Mouse (Mus musculus): ENCODE data around the gene Bag6. TPM values are rescaled to one million over a fixed set of nuclear protein-coding genes. Genes with fewer than 3 reads are reported as not detected.
A peak's percentile ranks its signal among the peaks of the same experiment; 100 is the strongest.

The Bag6 gene
- polyA plus RNA-seq, 1 experiment from 2014 or later: 117 TPM

- WGBS: 23% methylated on average over 13 of the region's 13 CpGs
- Histone ChIP-seq H3K4me1 (replicated peaks; ENCODE audit: control insufficient read depth, insufficient read depth, low read length) (no peaks in the 10 kb centered on the region), H3K4me3 (ENCODE audit: low read depth, low read length) (peak overlapping the region; percentile 12; the same call in 1 of the 2 replicates), H3K36me3 (ENCODE audit: control insufficient read depth, insufficient read depth, low read length) (peaks cover 2% of the 10 kb centered on the region; the same call in 1 of the 2 replicates), H3K27me3 (ENCODE audit: control insufficient read depth, insufficient read depth, low read length) (no peaks in the 10 kb centered on the region), H3K27ac (ENCODE audit: low read depth, low read length) (no peak overlapping the region), H3K4me2 (replicated peaks; ENCODE audit: low read depth, low read length) (0 out of 2 replicates have a peak overlapping the region, but pooled peaks have one; percentile 20), H3K9me3 (ENCODE audit: control insufficient read depth, low read length) (no peaks in the 10 kb centered on the region), H3K9ac (ENCODE audit: low read depth, low read length) (peak overlapping the region; percentile 60)
- peak; percentile 56 for DNase-seq (ENCODE audit: low spot score)
- ATAC-seq (ENCODE audit: low FRiP score): peak; percentile 30; the same call in 1 of the 2 replicates
Measured at GRCm38 (mm10) chr17:35105740-35106389, 29.1 kb upstream of the Bag6 start.

DNA sequence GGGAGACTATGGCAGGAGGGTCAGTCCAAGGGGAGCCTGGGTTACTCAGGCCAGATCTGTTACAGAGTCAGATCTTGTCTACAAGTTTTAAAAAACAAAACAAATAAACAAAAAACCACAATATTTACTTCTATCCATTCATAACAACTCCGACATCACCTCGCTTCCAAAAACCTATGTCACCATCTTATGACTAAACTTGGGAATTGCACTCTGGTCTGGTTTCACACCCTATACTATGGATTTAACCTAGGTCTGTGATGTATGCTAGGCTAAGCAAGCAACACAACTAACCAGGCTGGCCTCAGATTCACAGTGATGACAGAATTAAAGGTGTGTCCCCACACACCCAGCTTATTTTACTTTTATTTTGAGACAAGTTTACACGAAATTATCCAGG is 28.5 kb upstream of the Bag6 start:
- Histone ChIP-seq H3K9me3 (ENCODE audit: control insufficient read depth, low read length) (no peaks in the 10 kb centered on the region), H3K4me2 (replicated peaks; ENCODE audit: low read depth, low read length) (no peak overlapping the region), H3K27ac (ENCODE audit: low read depth, low read length) (no peak overlapping the region), H3K4me1 (replicated peaks; ENCODE audit: control insufficient read depth, insufficient read depth, low read length) (no peaks in the 10 kb centered on the region), H3K27me3 (ENCODE audit: control insufficient read depth, insufficient read depth, low read length) (no peaks in the 10 kb centered on the region), H3K9ac (ENCODE audit: low read depth, low read length) (peak overlapping the region; percentile 60; the same call in 1 of the 2 replicates), H3K4me3 (ENCODE audit: low read depth, low read length) (peak overlapping the region; percentile 12; the same call in 1 of the 2 replicates), H3K36me3 (ENCODE audit: control insufficient read depth, insufficient read depth, low read length) (peaks cover 2% of the 10 kb centered on the region; the same call in 1 of the 2 replicates)
- WGBS: 58% methylated on average over 3 of the region's 3 CpGs
- no peak for DNase-seq (ENCODE audit: low spot score)
- ATAC-seq (ENCODE audit: low FRiP score): no peak; the same call in 1 of the 2 replicates

- Histone ChIP-seq H3K4me3 (ENCODE audit: low read depth, low read length) (no peak within 1 kb of the TSS), H3K9me3 (ENCODE audit: control insufficient read depth, low read length) (no peaks in the 10 kb centered on the region), H3K4me2 (replicated peaks; ENCODE audit: low read depth, low read length) (no peak within 1 kb of the TSS), H3K27ac (ENCODE audit: low read depth, low read length) (no peak within 1 kb of the TSS), H3K27me3 (ENCODE audit: control insufficient read depth, insufficient read depth, low read length) (no peaks in the 10 kb centered on the region), H3K9ac (ENCODE audit: low read depth, low read length) (no peak within 1 kb of the TSS), H3K36me3 (ENCODE audit: control insufficient read depth, insufficient read depth, low read length) (no peaks in the 10 kb centered on the region), H3K4me1 (replicated peaks; ENCODE audit: control insufficient read depth, insufficient read depth, low read length) (no peaks in the 10 kb centered on the region)
- DNase-seq (ENCODE audit: low spot score) (no peak), ATAC-seq (ENCODE audit: low FRiP score) (no peak)
- 89% methylated on average over 6 of the region's 6 CpGs for WGBS
Measured at GRCm38 (mm10) chr17:35108097-35108496, 26.9 kb upstream of the Bag6 start, which contains the start of gene Ly6g5c. Gene Ly6g5c, plus strand, starts transcription at chr17:35108279.

DNA sequence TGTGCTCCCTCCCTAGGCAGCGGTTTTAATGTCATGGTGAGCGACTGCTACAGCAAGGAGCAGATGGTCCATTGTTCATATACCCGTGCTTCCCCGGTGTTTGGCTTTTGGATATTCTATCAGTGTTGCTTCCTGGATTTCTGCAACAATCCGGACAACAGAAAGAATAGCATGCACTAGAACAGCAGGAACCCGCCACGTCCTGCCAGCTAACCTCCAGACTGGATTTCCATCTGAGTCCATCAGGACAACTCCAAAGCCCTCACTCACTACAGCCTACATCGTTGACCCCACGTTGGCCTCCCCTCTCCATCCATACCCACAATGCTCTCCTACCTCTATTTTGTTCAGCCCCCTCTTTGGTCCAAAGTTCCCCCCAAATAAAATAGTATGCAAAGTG is 23.2 kb upstream of the Bag6 start:
- ATAC-seq (ENCODE audit: low FRiP score) (no peak), DNase-seq (ENCODE audit: low spot score) (no peak)
- Histone ChIP-seq H3K27ac (ENCODE audit: low read depth, low read length) (no peak overlapping the region), H3K36me3 (ENCODE audit: control insufficient read depth, insufficient read depth, low read length) (peaks cover 6% of the 10 kb centered on the region; the same call in 1 of the 2 replicates), H3K27me3 (ENCODE audit: control insufficient read depth, insufficient read depth, low read length) (no peaks in the 10 kb centered on the region), H3K9me3 (ENCODE audit: control insufficient read depth, low read length) (no peaks in the 10 kb centered on the region), H3K4me2 (replicated peaks; ENCODE audit: low read depth, low read length) (no peak overlapping the region), H3K4me3 (ENCODE audit: low read depth, low read length) (no peak overlapping the region), H3K4me1 (replicated peaks; ENCODE audit: control insufficient read depth, insufficient read depth, low read length) (no peaks in the 10 kb centered on the region), H3K9ac (ENCODE audit: low read depth, low read length) (no peak overlapping the region)
- 74% methylated on average over 9 of the region's 9 CpGs for WGBS

- DNase-seq (ENCODE audit: low spot score) (peak; percentile 18), ATAC-seq (ENCODE audit: low FRiP score) (no peak)
- H3K4me3 ChIP-seq (ENCODE audit: low read depth, low read length): no peak within 1 kb of the TSS
- peaks cover 11% of the 10 kb centered on the region; the same call in 1 of the 2 replicates for H3K36me3 ChIP-seq (ENCODE audit: control insufficient read depth, insufficient read depth, low read length)
- no peak within 1 kb of the TSS for H3K27ac ChIP-seq (ENCODE audit: low read depth, low read length)
- no peak within 1 kb of the TSS for H3K4me2 ChIP-seq (replicated peaks; ENCODE audit: low read depth, low read length)
- H3K4me1 ChIP-seq (replicated peaks; ENCODE audit: control insufficient read depth, insufficient read depth, low read length): no peaks in the 10 kb centered on the region; the same call in 1 of the 2 replicates
- no peaks in the 10 kb centered on the region for H3K27me3 ChIP-seq (ENCODE audit: control insufficient read depth, insufficient read depth, low read length)
- no peaks in the 10 kb centered on the region for H3K9me3 ChIP-seq (ENCODE audit: control insufficient read depth, low read length)
- no peak within 1 kb of the TSS for H3K9ac ChIP-seq (ENCODE audit: low read depth, low read length)
- 87% methylated on average over 8 of the region's 8 CpGs for WGBS
Measured at GRCm38 (mm10) chr17:35115046-35116019, 19.6 kb upstream of the Bag6 start, which contains the start of gene Ly6g5b. Gene Ly6g5b, minus strand, starts transcription at chr17:35115428.

- Histone ChIP-seq H3K27ac (ENCODE audit: low read depth, low read length) (peak overlapping the region; percentile 54), H3K4me2 (replicated peaks; ENCODE audit: low read depth, low read length) (peak overlapping the region; percentile 97), H3K27me3 (ENCODE audit: control insufficient read depth, insufficient read depth, low read length) (no peaks in the 10 kb centered on the region), H3K9me3 (ENCODE audit: control insufficient read depth, low read length) (no peaks in the 10 kb centered on the region), H3K9ac (ENCODE audit: low read depth, low read length) (peak overlapping the region; percentile 94), H3K4me3 (ENCODE audit: low read depth, low read length) (peak overlapping the region; percentile 97), H3K36me3 (ENCODE audit: control insufficient read depth, insufficient read depth, low read length) (peaks cover 9% of the 10 kb centered on the region; the same call in 1 of the 2 replicates), H3K4me1 (replicated peaks; ENCODE audit: control insufficient read depth, insufficient read depth, low read length) (no peaks in the 10 kb centered on the region; the same call in 1 of the 2 replicates)
- ATAC-seq (ENCODE audit: low FRiP score): no peak; the same call in 1 of the 2 replicates
- DNase-seq (ENCODE audit: low spot score): no peak
- under 1% methylated on average over 33 of the region's 33 CpGs for WGBS
Measured at GRCm38 (mm10) chr17:35120745-35121142, 14.2 kb upstream of the Bag6 start.

DNA sequence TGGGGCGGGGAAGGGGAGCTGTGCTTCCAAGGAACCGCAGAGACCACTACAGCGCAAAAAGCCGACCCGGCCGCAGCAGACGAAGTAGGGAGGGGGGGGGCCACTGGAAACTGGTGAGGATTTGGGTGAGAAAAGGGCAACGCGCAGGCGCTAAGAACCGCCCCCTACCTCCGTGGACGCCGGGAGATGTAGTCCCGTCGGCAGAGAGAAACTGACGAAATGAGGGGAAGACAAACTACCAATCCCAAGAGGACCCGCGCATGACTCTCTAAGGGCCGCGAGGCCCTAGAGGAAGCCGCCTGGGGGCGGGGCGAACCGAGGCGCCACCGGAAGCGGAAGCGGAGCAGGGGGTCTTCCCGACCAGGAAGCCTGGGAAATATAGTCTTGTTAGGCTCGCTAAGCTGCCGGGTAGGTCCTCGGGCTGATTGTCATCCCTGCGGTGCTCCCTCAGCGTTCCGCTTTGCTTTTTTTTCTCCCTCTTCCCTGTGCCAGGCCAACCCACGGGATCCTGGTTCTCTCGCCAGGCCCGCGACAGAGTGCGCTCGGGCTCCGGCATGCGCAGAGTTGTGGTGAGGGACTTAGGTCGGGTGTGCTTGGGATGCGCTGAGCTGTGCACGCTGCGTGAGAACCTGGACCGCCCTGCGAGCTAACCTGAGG is 13.7 kb upstream of the Bag6 start, which contains the start of gene Gpank1:
Gene Gpank1 (plus strand): TSS at position 313 of the 657 bp plus-strand sequence.
- Histone ChIP-seq H3K27me3 (ENCODE audit: control insufficient read depth, insufficient read depth, low read length) (no peaks in the 10 kb centered on the region), H3K4me3 (ENCODE audit: low read depth, low read length) (peak within 1 kb of the TSS; percentile 97), H3K27ac (ENCODE audit: low read depth, low read length) (peak within 1 kb of the TSS; percentile 85), H3K4me1 (replicated peaks; ENCODE audit: control insufficient read depth, insufficient read depth, low read length) (no peaks in the 10 kb centered on the region; the same call in 1 of the 2 replicates), H3K4me2 (replicated peaks; ENCODE audit: low read depth, low read length) (peak within 1 kb of the TSS; percentile 97), H3K9ac (ENCODE audit: low read depth, low read length) (peak within 1 kb of the TSS; percentile 94), H3K36me3 (ENCODE audit: control insufficient read depth, insufficient read depth, low read length) (peaks cover 8% of the 10 kb centered on the region; the same call in 1 of the 2 replicates), H3K9me3 (ENCODE audit: control insufficient read depth, low read length) (no peaks in the 10 kb centered on the region)
- peak; percentile 96 for ATAC-seq (ENCODE audit: low FRiP score)
- WGBS: under 1% methylated on average over 50 of the region's 50 CpGs
- DNase-seq (ENCODE audit: low spot score): peak; percentile 98

DNA sequence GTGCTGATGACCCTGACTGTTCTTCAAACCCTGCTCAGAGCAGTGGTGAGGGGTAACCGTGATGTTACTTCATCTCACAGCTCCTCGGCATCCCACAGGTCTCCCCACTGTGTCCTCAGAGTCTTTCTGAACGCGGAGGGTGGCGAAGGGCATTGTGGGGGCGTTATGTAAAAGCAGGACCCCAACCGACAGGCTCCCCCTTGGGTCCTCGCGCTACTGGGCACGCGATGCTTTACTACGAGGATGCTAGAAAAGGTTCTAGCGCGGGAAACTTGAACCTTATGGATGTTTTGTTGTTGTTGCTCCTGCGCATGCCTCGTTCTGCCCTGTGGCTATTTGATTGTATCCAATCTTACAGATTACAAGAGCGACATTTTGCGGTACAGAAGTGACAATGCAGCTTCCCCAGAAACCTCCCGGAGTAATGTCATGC is 13.1 kb upstream of the Bag6 start, which contains the start of gene Csnk2b:
Gene Csnk2b (minus strand): TSS at position 183 of the 433 bp plus-strand sequence.
- Histone ChIP-seq H3K27me3 (ENCODE audit: control insufficient read depth, insufficient read depth, low read length) (no peaks in the 10 kb centered on the region), H3K9me3 (ENCODE audit: control insufficient read depth, low read length) (no peaks in the 10 kb centered on the region), H3K4me2 (replicated peaks; ENCODE audit: low read depth, low read length) (peak within 1 kb of the TSS; percentile 97), H3K4me1 (replicated peaks; ENCODE audit: control insufficient read depth, insufficient read depth, low read length) (peaks cover 2% of the 10 kb centered on the region; the same call in 1 of the 2 replicates), H3K36me3 (ENCODE audit: control insufficient read depth, insufficient read depth, low read length) (peaks cover 5% of the 10 kb centered on the region; the same call in 1 of the 2 replicates), H3K27ac (ENCODE audit: low read depth, low read length) (peak within 1 kb of the TSS; percentile 85), H3K9ac (ENCODE audit: low read depth, low read length) (peak within 1 kb of the TSS; percentile 94), H3K4me3 (ENCODE audit: low read depth, low read length) (peak within 1 kb of the TSS; percentile 97)
- under 1% methylated on average over 19 of the region's 19 CpGs for WGBS
- DNase-seq (ENCODE audit: low spot score): peak; percentile 75
- no peak for ATAC-seq (ENCODE audit: low FRiP score)
